Mouse (Mus musculus): Measurements from ENCODE around the gene Igf2.

DNA sequence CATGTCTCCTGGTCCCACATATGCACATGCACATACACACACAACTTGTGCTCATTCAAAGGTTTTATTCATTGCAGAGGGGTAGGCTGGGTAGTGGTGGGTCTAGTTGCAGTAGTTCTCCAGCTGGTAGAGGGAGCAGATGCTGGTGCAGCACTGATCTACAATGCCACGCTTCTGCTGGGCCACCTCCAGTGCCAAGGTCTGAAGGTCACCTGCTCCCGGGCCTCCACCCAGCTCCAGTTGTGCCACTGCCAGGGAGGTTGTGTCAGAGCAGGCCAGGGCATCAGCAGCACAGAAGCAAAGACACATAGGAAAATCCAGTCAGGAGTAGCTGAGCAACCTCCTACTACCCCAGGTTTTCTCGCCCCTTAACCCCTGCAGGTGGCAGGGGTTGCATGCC is 12.0 kb upstream of the Igf2 start:
- TF ChIP-seq GATA1 (IDR thresholded peaks at IDR 0.05; ENCODE audit: low read length) (no peak), TAL1 (IDR thresholded peaks at IDR 0.05; ENCODE audit: low read length) (no peak)

Measured in erythroblast, embryonic 14.5 days (primary cell).